Mouse (Mus musculus): ENCODE results near the gene Nmt1. TPM values are rescaled to one million over a fixed set of nuclear protein-coding genes. Genes with fewer than 3 reads are reported as not detected.

Nmt1 gene
- polyA plus RNA-seq, 1 experiment from 2014 or later: 47.9 TPM

DNA sequence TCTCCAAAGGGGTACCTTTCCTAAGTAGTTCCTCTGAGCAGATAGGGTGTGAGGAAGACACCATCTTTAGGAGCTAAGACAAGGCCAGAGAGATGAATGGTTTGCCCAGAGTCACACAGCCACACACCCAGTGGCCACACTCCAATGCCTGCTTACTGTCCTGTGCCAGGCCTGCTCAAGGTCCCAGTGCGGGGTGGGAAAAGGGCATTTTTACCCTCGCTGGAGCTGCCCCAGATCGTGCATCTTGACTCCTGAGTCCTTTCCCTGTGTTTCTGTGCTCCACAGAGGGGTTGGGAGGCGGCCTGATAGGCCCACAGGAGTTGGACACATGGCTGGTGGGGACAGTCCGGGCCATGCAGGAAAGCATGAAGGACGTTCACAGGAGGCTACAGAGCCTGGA is 77.8 kb downstream of the Nmt1 start:
- Histone ChIP-seq H3K27ac (peak overlapping the region; percentile 97), H3K4me3 (peak overlapping the region; percentile 67), H3K9ac (peak overlapping the region; percentile 78), H3K4me1 (peaks cover 56% of the 10 kb centered on the region), H3K27me3 (replicated peaks) (peaks cover 17% of the 10 kb centered on the region), H3K4me2 (peak overlapping the region; percentile 75), H3K9me3 (replicated peaks) (no peaks in the 10 kb centered on the region), H3K36me3 (peaks cover 42% of the 10 kb centered on the region)
- no peak for ATAC-seq
- WGBS (ENCODE audit: insufficient replicate concordance): 85% methylated on average over 6 of the region's 6 CpGs

DNA sequence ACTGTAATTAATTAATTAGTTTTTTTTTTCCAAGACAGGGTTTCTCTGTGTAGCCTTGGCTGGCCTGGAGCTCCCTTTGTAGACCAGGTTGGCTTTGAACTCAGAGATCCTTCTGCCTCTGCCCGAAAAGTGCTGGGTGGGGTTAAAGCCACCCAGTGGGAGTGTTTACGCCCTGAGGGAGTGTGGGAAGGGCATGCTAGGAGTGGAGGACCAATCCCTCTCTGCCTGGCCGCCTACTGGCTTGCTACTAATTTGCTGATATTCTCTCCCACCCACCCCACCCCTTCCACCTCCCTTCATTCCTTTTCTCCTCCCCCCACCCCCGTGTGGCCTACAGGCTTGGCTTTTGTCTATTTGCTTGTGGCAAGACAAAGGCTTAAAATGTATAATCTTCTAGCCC is 78.4 kb downstream of the Nmt1 start:
- peak; percentile 56 for ATAC-seq
- Histone ChIP-seq H3K9ac (peak overlapping the region; percentile 78), H3K4me1 (peaks cover 54% of the 10 kb centered on the region)

DNA sequence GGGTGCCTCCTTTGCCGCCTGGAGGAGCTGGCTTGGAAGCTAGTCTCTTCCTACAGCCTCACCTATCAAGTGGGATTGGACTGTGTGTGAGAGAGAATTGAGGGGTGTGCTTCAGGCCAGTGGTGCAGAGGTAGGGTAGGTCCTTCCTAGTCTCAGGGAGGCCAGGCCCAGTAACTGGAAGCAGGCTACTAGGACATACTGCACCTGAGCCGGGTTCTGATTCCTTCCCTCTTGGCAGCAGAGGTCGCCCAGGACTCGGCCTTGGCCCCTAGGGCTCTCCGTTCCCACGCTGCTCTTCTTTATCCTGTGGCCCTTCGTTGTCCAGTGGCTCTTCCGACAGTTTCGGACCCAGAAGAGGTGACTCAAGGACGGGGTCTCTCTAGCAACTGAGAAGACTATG is 83.3 kb downstream of the Nmt1 start:
- Histone ChIP-seq H3K9ac (no peak overlapping the region), H3K4me1 (peaks cover 47% of the 10 kb centered on the region), H3K27me3 (replicated peaks) (peaks cover 27% of the 10 kb centered on the region), H3K36me3 (peaks cover 34% of the 10 kb centered on the region), H3K4me2 (peak overlapping the region; percentile 59), H3K4me3 (peak overlapping the region; percentile 31; the same call in 1 of the 2 replicates), H3K27ac (no peak overlapping the region), H3K9me3 (replicated peaks) (no peaks in the 10 kb centered on the region)
- 36% methylated on average over 10 of the region's 10 CpGs for WGBS (ENCODE audit: insufficient replicate concordance)
- no peak for ATAC-seq

More for the DNA sequence above, 78.4 kb downstream of the Nmt1 start:
- Histone ChIP-seq H3K4me2 (peak overlapping the region; percentile 75), H3K27ac (peak overlapping the region; percentile 97), H3K27me3 (replicated peaks) (peaks cover 17% of the 10 kb centered on the region), H3K9me3 (replicated peaks) (no peaks in the 10 kb centered on the region), H3K4me3 (peak overlapping the region; percentile 67), H3K36me3 (peaks cover 45% of the 10 kb centered on the region)
- WGBS (ENCODE audit: insufficient replicate concordance): 34% methylated on average over 4 of the region's 4 CpGs

DNA sequence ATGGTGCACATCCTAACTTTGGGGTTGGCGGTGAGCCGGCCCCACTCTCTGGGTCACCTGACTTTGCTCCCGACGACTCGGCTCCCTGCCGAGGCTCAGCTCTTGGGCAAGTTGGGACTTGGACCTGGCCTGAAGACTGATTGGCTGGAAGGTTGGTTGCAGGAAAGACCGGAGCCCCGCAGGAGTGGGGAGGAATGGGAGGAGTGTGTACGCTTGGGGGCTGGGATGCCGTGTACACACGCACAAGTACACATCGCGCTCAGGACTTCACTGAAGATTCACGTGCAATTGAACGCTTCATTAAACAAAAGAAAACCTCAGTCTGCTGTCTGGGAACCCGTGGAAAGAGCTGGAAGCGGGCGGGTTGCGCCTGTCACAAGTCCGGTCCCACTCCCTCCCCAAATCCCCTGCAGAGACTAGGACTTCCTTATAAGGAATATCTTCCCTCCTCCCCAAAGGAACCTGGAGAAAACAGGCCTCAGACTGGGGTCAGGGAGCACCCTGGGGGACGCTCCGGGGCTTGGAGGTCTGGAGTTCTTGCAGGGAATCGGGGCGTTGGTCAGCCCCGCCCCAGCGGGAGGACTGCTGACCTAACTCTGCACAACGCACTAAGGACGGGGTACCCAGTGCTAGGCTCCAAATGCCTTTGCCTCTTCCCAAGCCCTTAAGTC is 84.0 kb downstream of the Nmt1 start:
- no peak for ATAC-seq
- peaks cover 27% of the 10 kb centered on the region for H3K27me3 ChIP-seq (replicated peaks)
- peak overlapping the region; percentile 59 for H3K4me2 ChIP-seq
- no peak overlapping the region for H3K27ac ChIP-seq
- peak overlapping the region; percentile 31 for H3K4me3 ChIP-seq
- H3K9me3 ChIP-seq (replicated peaks): no peaks in the 10 kb centered on the region
- 14% methylated on average over 28 of the region's 28 CpGs for WGBS (ENCODE audit: insufficient replicate concordance)
- H3K36me3 ChIP-seq: peaks cover 27% of the 10 kb centered on the region
- H3K9ac ChIP-seq: peak overlapping the region; percentile 40
- peaks cover 46% of the 10 kb centered on the region for H3K4me1 ChIP-seq

DNA sequence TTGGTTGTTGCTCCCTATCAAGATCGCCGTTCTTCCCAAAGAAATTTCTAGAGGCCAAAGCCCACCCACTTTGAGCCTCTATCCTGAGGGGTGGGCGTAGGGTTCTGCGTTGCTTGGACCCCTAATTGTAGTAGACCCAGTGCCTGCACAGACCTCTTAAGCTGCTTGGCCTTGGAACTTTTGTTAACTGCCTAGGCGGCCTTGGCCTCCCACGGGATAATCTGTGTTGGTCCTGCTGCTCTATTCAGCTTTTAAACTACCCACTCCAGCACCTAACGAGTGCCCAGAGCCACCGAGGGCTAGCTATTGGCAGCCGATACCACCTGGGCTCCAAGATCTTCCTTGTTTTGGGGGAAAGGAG is 84.5 kb downstream of the Nmt1 start:
- Histone ChIP-seq H3K4me2 (peak overlapping the region; percentile 59), H3K9ac (no peak overlapping the region; the same call in 1 of the 2 replicates), H3K36me3 (peaks cover 22% of the 10 kb centered on the region), H3K27ac (no peak overlapping the region), H3K4me1 (peaks cover 50% of the 10 kb centered on the region), H3K4me3 (peak overlapping the region; percentile 31; the same call in 1 of the 2 replicates), H3K27me3 (replicated peaks) (peaks cover 27% of the 10 kb centered on the region), H3K9me3 (replicated peaks) (no peaks in the 10 kb centered on the region)
- ATAC-seq: no peak
- 38% methylated on average over 9 of the region's 9 CpGs for WGBS (ENCODE audit: insufficient replicate concordance)

DNA sequence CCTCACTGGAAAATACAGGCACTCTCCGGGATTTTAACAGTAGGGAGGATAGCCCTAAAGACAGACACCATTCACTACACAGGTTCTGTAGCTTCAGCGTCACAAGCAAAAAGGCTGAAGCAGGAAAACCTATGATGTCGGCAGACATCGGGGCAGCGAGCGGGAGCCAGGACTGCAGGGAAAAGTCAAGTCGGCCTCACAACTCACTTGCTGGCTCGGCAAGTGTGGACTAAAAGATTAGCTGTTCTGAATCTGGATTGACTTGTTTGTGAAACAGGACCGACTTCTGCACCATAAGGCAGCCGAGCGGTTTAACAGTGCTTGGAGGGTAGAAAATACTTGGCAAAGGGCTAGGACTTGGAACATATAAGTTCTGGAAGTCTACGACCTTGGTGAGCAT is 85.0 kb downstream of the Nmt1 start:
- H3K4me3 ChIP-seq: no peak overlapping the region
- H3K27me3 ChIP-seq (replicated peaks): peaks cover 27% of the 10 kb centered on the region
- ATAC-seq: no peak
- H3K4me1 ChIP-seq: peaks cover 55% of the 10 kb centered on the region
- H3K9me3 ChIP-seq (replicated peaks): no peaks in the 10 kb centered on the region
- H3K4me2 ChIP-seq: peak overlapping the region; percentile 59; the same call in 1 of the 2 replicates
- H3K9ac ChIP-seq: no peak overlapping the region
- H3K36me3 ChIP-seq: peaks cover 22% of the 10 kb centered on the region
- WGBS (ENCODE audit: insufficient replicate concordance): 63% methylated on average over 12 of the region's 12 CpGs
- H3K27ac ChIP-seq: no peak overlapping the region

DNA sequence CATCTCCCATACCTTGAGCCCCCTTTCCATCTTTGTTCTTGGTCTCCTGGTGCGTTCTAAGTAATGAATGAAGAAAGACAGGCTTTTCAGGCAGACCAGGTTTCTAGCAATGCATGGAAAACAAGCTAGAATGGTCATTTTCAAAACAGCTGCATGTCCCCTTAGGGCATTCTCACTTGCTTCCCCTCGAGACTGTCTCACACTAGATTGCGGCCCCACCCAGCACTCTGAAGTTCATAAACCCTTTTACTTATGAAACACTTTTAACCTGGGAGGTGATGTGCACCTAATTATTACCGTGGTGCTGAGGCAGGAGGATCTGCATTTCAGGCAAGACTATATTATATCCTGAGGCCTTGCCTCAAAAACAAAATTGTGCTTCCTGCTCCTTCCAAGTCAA is 85.8 kb downstream of the Nmt1 start:
- H3K4me3 ChIP-seq: no peak overlapping the region
- H3K9me3 ChIP-seq (replicated peaks): no peaks in the 10 kb centered on the region
- 77% methylated on average over 4 of the region's 4 CpGs for WGBS (ENCODE audit: insufficient replicate concordance)
- 0 out of 2 replicates have a peak overlapping the region, but pooled peaks have one; percentile 84 for H3K4me2 ChIP-seq
- H3K9ac ChIP-seq: no peak overlapping the region
- no peak for ATAC-seq
- peaks cover 63% of the 10 kb centered on the region for H3K4me1 ChIP-seq
- H3K27me3 ChIP-seq (replicated peaks): peaks cover 27% of the 10 kb centered on the region
- peaks cover 16% of the 10 kb centered on the region for H3K36me3 ChIP-seq
- H3K27ac ChIP-seq: no peak overlapping the region; the same call in 1 of the 2 replicates

DNA sequence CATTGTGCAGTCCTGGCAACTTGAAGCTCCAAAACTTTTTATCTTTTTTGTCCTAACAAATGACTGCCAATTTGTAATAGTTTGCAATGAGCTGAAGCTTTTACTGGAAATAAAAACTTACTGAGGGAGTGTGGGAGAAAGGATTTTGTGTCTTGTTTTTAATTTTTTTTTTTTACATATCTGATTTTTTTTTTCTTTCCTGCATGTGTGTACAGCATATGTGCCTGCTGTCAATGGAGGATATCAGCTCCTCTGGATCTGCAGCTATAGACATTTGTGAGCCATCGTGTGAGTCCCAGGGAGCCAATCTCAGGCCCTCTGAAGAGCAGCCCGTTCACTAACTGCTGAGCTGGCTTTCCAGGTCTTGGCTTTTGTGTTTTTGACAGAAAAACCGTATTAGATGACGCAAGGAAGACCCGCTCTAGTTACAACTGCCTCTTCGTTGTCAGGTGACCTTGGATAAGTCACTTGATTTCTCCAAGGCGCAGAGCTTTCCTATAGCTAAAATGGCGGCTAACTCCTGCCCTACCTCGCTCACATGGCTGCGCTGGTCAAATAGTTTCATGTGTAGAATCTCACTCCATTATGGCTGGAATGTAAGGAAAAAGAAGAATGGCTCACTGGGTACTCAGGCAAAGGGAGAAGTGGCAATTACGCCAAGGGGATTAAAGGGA is 86.4 kb downstream of the Nmt1 start:
- peak overlapping the region; percentile 96 for H3K27ac ChIP-seq
- WGBS (ENCODE audit: insufficient replicate concordance): 74% methylated on average over 11 of the region's 11 CpGs

DNA sequence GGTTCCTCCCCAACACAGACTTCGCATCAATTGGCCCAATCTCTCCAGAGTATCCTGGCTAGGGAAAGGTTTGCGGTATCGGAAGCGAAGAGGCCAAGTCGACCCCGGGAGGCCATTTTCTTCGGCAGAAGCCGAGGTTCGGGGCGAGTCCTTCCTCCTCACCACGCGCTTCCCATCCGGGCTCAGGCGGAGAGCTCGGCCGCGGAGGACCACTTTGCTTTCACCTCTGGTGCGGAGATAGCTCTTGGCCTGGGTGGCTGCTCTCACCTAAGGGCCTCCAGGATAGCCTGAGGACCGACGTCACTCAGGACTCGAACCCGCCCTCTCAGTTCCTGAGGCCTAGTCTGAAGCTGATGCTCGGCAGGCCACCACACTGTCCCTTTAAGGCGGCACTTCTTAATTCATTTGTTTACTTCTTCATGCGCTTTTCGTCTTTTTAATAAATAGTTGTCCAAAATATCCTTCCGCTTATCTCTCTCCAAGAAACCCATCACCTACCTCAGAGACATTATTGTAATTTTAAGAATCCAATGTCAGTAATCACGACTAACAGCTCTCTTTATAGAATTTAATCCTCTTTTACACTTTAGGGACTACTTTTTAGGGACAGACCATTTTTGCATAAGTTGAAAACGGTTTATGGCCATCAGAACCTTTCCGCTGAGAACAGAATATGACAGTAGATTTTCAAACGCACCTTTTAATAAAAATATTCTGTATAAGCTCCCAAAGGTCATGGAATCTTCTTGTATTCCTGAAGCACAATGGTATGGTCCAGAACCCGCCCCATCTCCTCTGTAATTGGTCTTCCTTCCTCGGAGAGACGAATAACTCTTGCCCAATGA is 87.4 kb downstream of the Nmt1 start:
- Histone ChIP-seq H3K4me2 (peak overlapping the region; percentile 84), H3K36me3 (peaks cover 8% of the 10 kb centered on the region; the same call in 1 of the 2 replicates), H3K27me3 (replicated peaks) (peaks cover 27% of the 10 kb centered on the region), H3K27ac (peak overlapping the region; percentile 96), H3K9ac (peak overlapping the region; percentile 84), H3K4me1 (peaks cover 68% of the 10 kb centered on the region), H3K4me3 (peak overlapping the region; percentile 70), H3K9me3 (replicated peaks) (no peaks in the 10 kb centered on the region)
- ATAC-seq: peak; percentile 72
- under 1% methylated on average over 34 of the region's 34 CpGs for WGBS (ENCODE audit: insufficient replicate concordance)

More for the DNA sequence above, 86.4 kb downstream of the Nmt1 start:
- H3K4me1 ChIP-seq: peaks cover 65% of the 10 kb centered on the region
- peak overlapping the region; percentile 70 for H3K4me3 ChIP-seq
- H3K4me2 ChIP-seq: peak overlapping the region; percentile 84
- H3K9me3 ChIP-seq (replicated peaks): no peaks in the 10 kb centered on the region
- no peak for ATAC-seq
- peaks cover 27% of the 10 kb centered on the region for H3K27me3 ChIP-seq (replicated peaks)
- H3K9ac ChIP-seq: peak overlapping the region; percentile 84
- peaks cover 10% of the 10 kb centered on the region for H3K36me3 ChIP-seq

DNA sequence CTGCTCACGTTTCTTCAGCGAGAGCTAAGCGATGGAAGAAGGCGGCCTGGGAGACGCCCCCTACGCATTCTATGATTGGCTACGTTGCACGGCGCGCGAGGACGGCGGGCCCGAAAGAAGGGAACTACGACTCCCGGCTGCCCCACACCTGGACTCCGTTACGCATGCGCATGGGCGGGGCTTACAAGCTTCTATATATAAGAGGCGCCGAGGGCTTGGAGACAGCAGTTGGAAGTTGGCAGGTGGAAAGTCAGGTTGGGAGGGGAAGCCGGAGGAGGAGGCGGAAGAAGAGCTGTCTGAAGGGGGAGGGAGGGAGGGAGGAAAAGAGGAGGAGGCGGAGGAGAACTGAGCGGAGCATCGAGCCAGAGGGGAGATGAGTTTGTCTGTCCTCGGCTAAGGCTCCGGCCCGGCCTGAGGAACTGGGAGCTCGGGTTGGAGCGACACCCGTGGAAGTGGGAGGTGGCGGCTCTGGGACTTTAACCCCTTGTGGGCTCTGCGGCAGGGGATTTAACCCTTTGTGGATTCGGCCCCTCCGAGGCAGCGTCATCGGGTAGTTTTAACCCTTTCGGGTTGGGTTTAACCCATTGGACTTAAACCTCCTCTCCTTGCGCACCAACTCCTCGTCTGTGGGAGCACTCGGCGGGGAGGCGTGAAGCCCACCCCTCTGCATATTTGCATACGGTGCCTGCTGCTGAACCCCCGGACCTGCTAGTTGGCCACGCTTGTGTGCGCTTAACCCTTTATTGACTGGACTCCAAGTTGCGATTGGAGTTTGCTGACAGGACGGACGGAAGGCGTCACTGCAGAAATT is 88.2 kb downstream of the Nmt1 start, which contains the start of gene Hexim1:
Hexim1 (plus strand) TSS at position 224 of the 811 bp plus-strand sequence.
- peak; percentile 93 for ATAC-seq
- 2% methylated on average over 53 of the region's 53 CpGs for WGBS (ENCODE audit: insufficient replicate concordance)
- H3K4me1 ChIP-seq: peaks cover 66% of the 10 kb centered on the region

More for the DNA sequence above, 88.2 kb downstream of the Nmt1 start, which contains the start of gene Hexim1:
- Histone ChIP-seq H3K9me3 (replicated peaks) (no peaks in the 10 kb centered on the region), H3K36me3 (peaks cover 4% of the 10 kb centered on the region; the same call in 1 of the 2 replicates), H3K4me3 (peak within 1 kb of the TSS; percentile 77), H3K27me3 (replicated peaks) (peaks cover 20% of the 10 kb centered on the region), H3K27ac (peak within 1 kb of the TSS; percentile 96), H3K9ac (peak within 1 kb of the TSS; percentile 88), H3K4me2 (peak within 1 kb of the TSS; percentile 99)
